Mouse (Mus musculus) small intestine, adult 2 months (tissue): ENCODE results near the gene Minpp1.

Experiments
- CTCF ChIP-seq: fragments of 200-500 bp; IDR thresholded peaks from 2 replicates; pipeline ENCODE4 v1.5.1; 2012; ENCODE audit warnings: low read depth, mild to moderate bottlenecking, control low read depth, inconsistent platforms, low read length, moderate library complexity, mixed read lengths; ENCODE audit not compliant: insufficient replicate concordance, insufficient read length; ENCODE audit errors: extremely low read depth
- POLR2A ChIP-seq: fragments of 200-500 bp; IDR thresholded peaks from 2 replicates; pipeline ENCODE4 v1.6.1; 2012; ENCODE audit warnings: low read depth, mild to moderate bottlenecking, control low read depth, inconsistent platforms, low read length, moderate library complexity

DNA sequence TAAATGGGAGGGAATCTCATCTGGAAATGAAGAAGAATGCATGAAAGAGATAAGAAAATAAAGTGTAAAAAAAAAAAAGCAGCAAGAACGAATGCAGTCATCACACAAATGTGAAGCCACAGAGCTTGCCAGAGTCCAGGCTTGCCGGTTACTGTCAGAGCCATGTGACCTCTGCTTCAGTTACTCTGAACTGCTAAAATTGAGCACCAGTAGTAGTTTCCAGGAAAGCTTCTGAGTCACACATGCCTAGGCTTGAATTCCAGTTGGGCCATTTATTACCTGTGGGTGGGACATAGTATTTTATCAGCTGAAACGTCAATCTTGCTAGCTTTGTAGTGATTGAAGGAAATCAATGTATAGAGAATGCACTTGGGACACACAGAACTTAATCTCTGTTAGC is 61.8 kb downstream of the Minpp1 start:
- TF ChIP-seq CTCF (no peak), POLR2A (no peak)
